Mouse (Mus musculus) erythroblast, embryonic 14.5 days (primary cell): Measurements from ENCODE around the gene Erp27.

Source experiments
- GATA1 ChIP-seq: IDR thresholded peaks from 2 replicates; pipeline ENCODE4 v1.6.1; 2012; ENCODE audit warnings: low read length, inconsistent platforms, mixed read lengths
- TAL1 ChIP-seq: IDR thresholded peaks from 3 replicates; pipeline ENCODE4 v1.6.1; 2012; ENCODE audit warnings: low read length, inconsistent platforms, mixed read lengths

- TF ChIP-seq TAL1 (no peak), GATA1 (no peak)
Observed at GRCm38 (mm10) chr6:136946241-136946640, 24.3 kb upstream of the Erp27 start.
